Mouse (Mus musculus): Measurements from ENCODE around the gene Gm45015. TPM values are rescaled to one million over a fixed set of nuclear protein-coding genes. Genes with fewer than 3 reads are reported as not detected.
"Not testable (repeated sequence)": the region's sequence is repeated elsewhere in the genome, so short reads cannot be mapped to it uniquely, and the experiment has no call there.

Gm45015 gene
- polyA plus RNA-seq, 1 experiment from 2014 or later, result not detected

- Histone ChIP-seq H3K9ac (no peak overlapping the region), H3K4me3 (replicated peaks) (no peak overlapping the region), H3K27ac (no peak overlapping the region), H3K9me3 (replicated peaks) (no peaks in the 10 kb centered on the region), H3K4me1 (replicated peaks) (no peaks in the 10 kb centered on the region), H3K36me3 (no peaks in the 10 kb centered on the region), H3K27me3 (0 out of 2 replicates have a peak, but pooled peaks cover 3% of the 10 kb centered on the region), H3K4me2 (no peak overlapping the region)
- no peak for DNase-seq
- ATAC-seq (ENCODE audit: low read depth), result no peak
Measured at GRCm38 (mm10) chrX:73333548-73333947, 3.1 kb downstream of the Gm45015 start.

GRCm38 (mm10) chrX:73327215-73327614, 9.4 kb downstream of the Gm45015 start:
- Histone ChIP-seq H3K9me3 (replicated peaks) (no peaks in the 10 kb centered on the region), H3K4me1 (replicated peaks) (no peaks in the 10 kb centered on the region), H3K27ac (no peak overlapping the region), H3K4me2 (no peak overlapping the region), H3K27me3 (0 out of 2 replicates have a peak, but pooled peaks cover 6% of the 10 kb centered on the region), H3K9ac (no peak overlapping the region), H3K36me3 (no peaks in the 10 kb centered on the region), H3K4me3 (replicated peaks) (no peak overlapping the region)
- WGBS (ENCODE audit: insufficient replicate concordance), result 55% methylated on average over 2 of the region's 2 CpGs
- ATAC-seq (ENCODE audit: low read depth), result no peak
- no peak for DNase-seq

GRCm38 (mm10) chrX:73321029-73321428, 15.6 kb downstream of the Gm45015 start:
- 54% methylated on average over 3 of the region's 3 CpGs for WGBS (ENCODE audit: insufficient replicate concordance)
- H3K4me2 ChIP-seq, result no peak overlapping the region
- no peak overlapping the region for H3K4me3 ChIP-seq (replicated peaks)
- no peaks in the 10 kb centered on the region for H3K36me3 ChIP-seq
- no peak for ATAC-seq (ENCODE audit: low read depth)
- DNase-seq, result no peak
- no peaks in the 10 kb centered on the region for H3K27me3 ChIP-seq
- no peak overlapping the region for H3K27ac ChIP-seq
- H3K9me3 ChIP-seq (replicated peaks), result no peaks in the 10 kb centered on the region
- no peak overlapping the region for H3K9ac ChIP-seq
- H3K4me1 ChIP-seq (replicated peaks), result no peaks in the 10 kb centered on the region

GRCm38 (mm10) chrX:73312522-73312921, 24.1 kb downstream of the Gm45015 start:
- no peak for ATAC-seq (ENCODE audit: low read depth)
- H3K36me3 ChIP-seq, result no peaks in the 10 kb centered on the region

GRCm38 (mm10) chrX:73295745-73296144, 40.9 kb downstream of the Gm45015 start:
- H3K27me3 ChIP-seq; H3K9me3 ChIP-seq (replicated peaks); H3K27ac ChIP-seq; ATAC-seq (ENCODE audit: low read depth); H3K4me3 ChIP-seq (replicated peaks); H3K4me1 ChIP-seq (replicated peaks); H3K9ac ChIP-seq; DNase-seq; H3K36me3 ChIP-seq; H3K4me2 ChIP-seq: not testable (repeated sequence)
- 48% methylated on average over 9 of the region's 10 CpGs for WGBS (ENCODE audit: insufficient replicate concordance)

More at GRCm38 (mm10) chrX:73312522-73312921, 24.1 kb downstream of the Gm45015 start:
- no peaks in the 10 kb centered on the region for H3K9me3 ChIP-seq (replicated peaks)
- no peak overlapping the region for H3K4me2 ChIP-seq
- WGBS (ENCODE audit: insufficient replicate concordance), result 20% methylated on average over 3 of the region's 3 CpGs
- no peaks in the 10 kb centered on the region for H3K4me1 ChIP-seq (replicated peaks)
- no peak overlapping the region for H3K9ac ChIP-seq
- H3K4me3 ChIP-seq (replicated peaks), result no peak overlapping the region
- no peaks in the 10 kb centered on the region for H3K27me3 ChIP-seq
- no peak for DNase-seq
- H3K27ac ChIP-seq, result no peak overlapping the region

- H3K9me3 ChIP-seq (replicated peaks); H3K4me2 ChIP-seq; H3K4me3 ChIP-seq (replicated peaks); DNase-seq; H3K4me1 ChIP-seq (replicated peaks); ATAC-seq (ENCODE audit: low read depth); H3K27ac ChIP-seq; H3K36me3 ChIP-seq; H3K27me3 ChIP-seq; H3K9ac ChIP-seq: not testable (repeated sequence)
- 76% methylated on average over 15 of the region's 17 CpGs for WGBS (ENCODE audit: insufficient replicate concordance)
Measured at GRCm38 (mm10) chrX:73292876-73293275, 43.8 kb downstream of the Gm45015 start, which contains the start of the genes Xlr5a and Xlr5c. TSS of gene Xlr5a (minus strand) at chrX:73292976. TSS of gene Xlr5c (minus strand) at chrX:73292976.

Other genes with a start within 250 kb of the Gm45015 start
- 1.3 and 2.6 TPM in 2 replicates for gene Xlr3a, start 239.7 kb downstream of the Gm45015 start, polyA plus RNA-seq (2015; fragmentation: Nextera tagmentation; extraction: Ambion mirVana)
- not detected in 2 replicates for gene Gm14685, start 219.8 kb downstream of the Gm45015 start, polyA plus RNA-seq (2015; fragmentation: Nextera tagmentation; extraction: Ambion mirVana)
- gene Xlr5b, start 188.0 kb downstream of the Gm45015 start, polyA plus RNA-seq (2015; fragmentation: Nextera tagmentation; extraction: Ambion mirVana), result not detected in 2 replicates
- gene DXBay18, start 187.4 kb downstream of the Gm45015 start, polyA plus RNA-seq (2015; fragmentation: Nextera tagmentation; extraction: Ambion mirVana), result not detected in 2 replicates
- not detected in 2 replicates for gene Spin2d, start 159.9 kb downstream of the Gm45015 start, polyA plus RNA-seq (2015; fragmentation: Nextera tagmentation; extraction: Ambion mirVana)
- gene Xlr3b, start 144.6 kb downstream of the Gm45015 start, polyA plus RNA-seq (2015; fragmentation: Nextera tagmentation; extraction: Ambion mirVana), result 2.2 and 2.6 TPM in 2 replicates
- gene Xlr4b, start 122.5 kb downstream of the Gm45015 start, polyA plus RNA-seq (2015; fragmentation: Nextera tagmentation; extraction: Ambion mirVana), result 1.6 and 2.3 TPM in 2 replicates
- 3.3 and 3.8 TPM in 2 replicates for gene F8a, start 108.5 kb downstream of the Gm45015 start, polyA plus RNA-seq (2015; fragmentation: Nextera tagmentation; extraction: Ambion mirVana)
- gene Xlr4c, start 93.7 kb downstream of the Gm45015 start, polyA plus RNA-seq (2015; fragmentation: Nextera tagmentation; extraction: Ambion mirVana), result 0.48 and 0.60 TPM in 2 replicates
- not detected in 2 replicates for gene Xlr3c, start 71.5 kb downstream of the Gm45015 start, polyA plus RNA-seq (2015; fragmentation: Nextera tagmentation; extraction: Ambion mirVana)
- gene Xlr5a, start 43.9 kb downstream of the Gm45015 start, polyA plus RNA-seq (2015; fragmentation: Nextera tagmentation; extraction: Ambion mirVana), result not detected in 2 replicates
- not detected in 2 replicates for gene Xlr5c, start 43.9 kb downstream of the Gm45015 start, polyA plus RNA-seq (2015; fragmentation: Nextera tagmentation; extraction: Ambion mirVana)
- gene Zfp275, start 5.8 kb upstream of the Gm45015 start, polyA plus RNA-seq (2015; fragmentation: Nextera tagmentation; extraction: Ambion mirVana), result 1.8 and 2.9 TPM in 2 replicates
- not detected in 2 replicates for gene Gm18336, start 61.9 kb upstream of the Gm45015 start, polyA plus RNA-seq (2015; fragmentation: Nextera tagmentation; extraction: Ambion mirVana)
- gene Zfp92, start 74.3 kb upstream of the Gm45015 start, polyA plus RNA-seq (2015; fragmentation: Nextera tagmentation; extraction: Ambion mirVana), result not detected in 2 replicates
- not detected in 2 replicates for gene Trex2, start 98.5 kb upstream of the Gm45015 start, polyA plus RNA-seq (2015; fragmentation: Nextera tagmentation; extraction: Ambion mirVana)
- 50.6 and 51.9 TPM in 2 replicates for gene Haus7, start 122.2 kb upstream of the Gm45015 start, polyA plus RNA-seq (2015; fragmentation: Nextera tagmentation; extraction: Ambion mirVana)
- 7.1 and 10.6 TPM in 2 replicates for gene Bgn, start 146.8 kb upstream of the Gm45015 start, polyA plus RNA-seq (2015; fragmentation: Nextera tagmentation; extraction: Ambion mirVana)
- 0.03 TPM in 2 replicates for gene Atp2b3, start 166.2 kb upstream of the Gm45015 start, polyA plus RNA-seq (2015; fragmentation: Nextera tagmentation; extraction: Ambion mirVana)

Data from liver, embryonic 13.5 days (tissue).